Mouse (Mus musculus): ENCODE data around the gene Epn3.

DNA sequence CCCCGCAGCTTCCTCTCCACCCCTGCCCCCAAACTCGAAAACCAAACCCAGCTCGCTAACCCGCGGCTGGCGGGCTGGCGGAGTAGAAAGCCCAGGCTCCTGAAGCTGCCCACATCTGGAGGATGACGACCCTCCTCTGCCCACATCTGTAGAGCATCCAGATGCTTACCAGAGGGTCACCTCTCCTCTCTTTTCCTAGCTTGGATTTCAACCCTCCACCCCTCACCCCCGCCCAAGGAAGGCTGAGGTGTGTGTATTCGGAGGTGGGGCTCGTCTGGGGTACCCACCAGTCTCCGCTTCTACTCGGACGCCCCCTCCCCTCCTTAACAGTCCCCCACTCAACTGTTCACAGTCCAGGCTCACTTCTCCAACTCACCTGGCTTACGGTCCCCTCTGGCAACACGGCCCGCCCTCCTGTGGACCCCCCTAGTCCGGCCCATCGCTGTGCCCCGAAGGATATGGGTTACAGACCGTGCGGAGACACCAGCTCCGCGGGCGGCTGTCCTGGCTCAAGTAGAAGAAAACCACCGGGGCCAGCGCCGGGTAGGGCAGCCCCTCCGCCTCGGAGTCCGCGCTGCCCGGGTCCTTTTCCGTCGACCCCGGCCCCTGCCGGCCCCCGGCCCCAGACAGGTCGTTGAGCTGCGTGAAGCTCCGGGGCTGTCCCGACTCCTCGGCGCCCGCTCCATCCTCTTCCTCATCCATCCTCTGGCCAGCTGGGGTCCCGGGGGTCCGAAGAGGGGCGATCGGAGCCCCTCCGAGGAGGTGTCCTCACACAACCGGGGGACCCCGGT is 26.7 kb downstream of the Epn3 start:
- TF ChIP-seq POLR2A (IDR thresholded peaks at IDR 0.05; ENCODE audit: borderline replicate concordance, low read depth, low read length) (no peak), CTCF (IDR thresholded peaks at IDR 0.05; ENCODE audit: low read depth, low read length) (no peak)

Data from bone marrow macrophage, adult 2 months (primary cell).